Mouse (Mus musculus) monocyte, adult 5-6 weeks (primary cell): ENCODE measurements around the gene Psme2. TPM values are rescaled to one million over a fixed set of nuclear protein-coding genes. Genes with fewer than 3 reads are reported as not detected.

ENCODE experiments used
- ATAC-seq: fragments of 153-309, 156-312 bp; replicated peaks from 2 replicates; pipeline ENCODE4 v1.8.0; 2017; ENCODE audit warnings: mild to moderate bottlenecking; ENCODE audit not compliant: low TSS enrichment, insufficient number of reproducible peaks, severe bottlenecking, poor library complexity, low FRiP score
- total RNA-seq: library from RNA; stranded (forward); fragments of 200-1000, 200-491, 200-594 nt; gene quantifications from 3 replicates; pipeline ENCODE4 v1.2.3, GENCODE M21; 2017

The Psme2 gene
- total RNA-seq, 1 experiment from 2014 or later = 300 TPM

DNA sequence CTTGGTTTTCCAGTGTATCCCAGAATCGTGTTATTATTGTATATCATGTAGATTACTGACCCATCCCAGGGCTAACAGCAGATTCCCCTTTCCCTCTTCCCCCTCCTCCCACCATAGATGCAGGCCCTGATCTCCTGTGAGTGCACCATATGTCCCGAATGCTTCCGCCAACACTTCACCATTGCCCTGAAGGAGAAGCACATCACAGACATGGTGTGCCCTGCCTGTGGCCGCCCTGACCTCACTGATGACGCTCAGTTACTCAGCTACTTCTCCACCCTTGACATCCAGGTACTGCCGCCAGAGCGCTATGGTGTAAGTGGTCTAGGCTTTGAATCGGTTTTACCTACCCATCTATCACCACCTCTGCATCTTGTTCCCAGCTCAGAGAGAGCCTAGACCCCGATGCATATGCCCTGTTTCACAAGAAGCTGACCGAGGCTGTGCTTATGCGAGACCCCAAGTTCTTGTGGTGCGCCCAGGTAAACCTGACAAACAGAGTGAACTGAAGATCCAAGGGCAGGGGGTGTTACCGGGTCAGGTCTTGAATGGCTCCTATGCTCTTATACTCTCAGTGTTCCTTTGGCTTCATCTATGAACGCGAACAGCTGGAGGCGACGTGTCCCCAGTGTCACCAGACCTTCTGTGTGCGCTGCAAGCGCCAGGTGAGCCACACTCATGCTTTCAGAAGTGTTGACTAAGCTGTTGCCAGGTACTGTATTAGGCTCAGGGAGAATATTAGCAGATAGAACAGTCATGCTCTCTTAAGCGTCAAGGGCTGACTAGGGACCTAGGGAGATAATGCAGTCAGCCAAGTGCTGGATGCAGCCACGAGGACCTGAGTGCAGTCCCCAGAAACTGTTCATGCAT is 7.8 kb upstream of the Psme2 start:
- ATAC-seq = no peak

DNA sequence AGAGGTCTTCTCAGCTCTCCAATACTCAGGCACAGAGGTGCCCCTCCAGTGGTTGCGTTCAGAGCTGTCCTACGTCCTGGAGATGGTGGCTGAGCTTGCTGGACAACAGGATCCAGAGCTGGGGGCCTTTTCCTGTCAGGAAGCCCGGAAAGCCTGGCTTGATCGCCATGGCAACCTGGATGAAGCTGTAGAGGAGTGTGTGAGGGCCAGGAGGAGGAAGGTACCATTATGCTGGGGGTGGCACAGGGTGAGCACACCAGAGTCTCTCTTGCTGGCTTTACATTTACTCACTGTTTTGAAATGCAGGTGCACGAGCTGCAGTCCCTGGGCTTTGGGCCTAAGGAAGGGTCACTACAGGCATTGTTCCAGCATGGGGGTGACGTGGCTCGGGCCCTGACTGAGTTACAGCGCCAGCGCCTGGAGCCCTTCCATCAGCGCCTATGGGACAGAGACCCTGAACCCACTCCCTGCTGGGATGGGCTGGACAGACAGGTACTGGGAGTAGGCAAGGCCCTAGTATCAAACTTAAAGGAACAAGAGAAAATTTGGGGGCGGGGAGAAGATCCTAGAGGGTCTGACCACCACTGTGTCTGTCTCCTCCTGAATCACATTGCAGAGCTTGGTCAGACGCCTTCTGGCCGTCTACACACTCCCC is 5.2 kb upstream of the Psme2 start:
- no peak for ATAC-seq

DNA sequence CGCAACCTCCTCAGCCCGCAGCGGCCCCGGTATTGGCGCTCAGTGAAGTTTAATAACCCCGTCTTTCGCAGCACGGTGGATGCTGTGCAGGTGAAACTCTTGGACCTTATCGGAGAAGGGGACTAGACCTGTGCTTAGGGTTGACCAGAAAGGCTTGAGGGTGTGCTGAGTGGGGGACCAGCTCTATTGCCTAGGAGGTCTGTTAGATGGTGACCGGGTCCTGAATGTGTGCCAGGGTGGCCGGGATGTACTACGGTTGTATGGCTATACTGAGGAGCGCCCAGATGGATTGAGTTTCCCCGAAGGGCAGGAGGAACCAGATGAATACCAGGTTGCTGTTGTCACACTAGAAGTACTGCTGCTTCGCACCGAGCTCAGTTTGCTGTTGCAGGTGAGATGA is 1.3 kb upstream of the Psme2 start:
- no peak for ATAC-seq

DNA sequence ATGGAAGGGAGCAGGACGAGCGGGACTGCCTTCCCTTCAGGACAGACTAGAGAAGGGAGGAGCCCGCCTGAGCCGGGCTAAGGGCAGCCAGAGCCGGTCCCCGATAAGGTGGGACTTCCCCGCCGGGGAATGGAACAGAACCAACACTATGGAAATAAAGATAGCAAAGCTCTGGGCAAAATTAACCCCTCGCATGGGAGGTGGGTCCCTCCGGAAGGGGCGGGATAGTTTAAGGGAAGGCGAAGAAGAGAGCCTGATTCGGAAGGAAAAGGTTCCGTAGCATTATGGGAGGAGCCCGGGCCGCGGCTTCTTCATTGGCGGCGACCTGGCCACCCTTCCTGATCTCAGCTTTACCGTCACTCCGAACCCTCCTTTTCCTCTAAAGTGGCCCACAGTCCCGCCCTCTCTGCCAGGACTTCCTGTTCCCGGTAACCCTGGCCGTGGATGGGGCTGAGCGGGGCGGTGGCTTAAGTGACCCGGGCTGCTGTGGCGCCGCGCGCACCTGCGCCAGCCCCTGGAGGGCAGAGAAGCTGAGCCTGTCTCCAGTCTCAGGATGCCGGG is 498 bp upstream of the Psme2 start, which contains the start of gene Rnf31:
Gene Rnf31, plus strand, starts transcription at position 378 of the 561 bp plus-strand sequence.
- ATAC-seq = peak; percentile 88

DNA sequence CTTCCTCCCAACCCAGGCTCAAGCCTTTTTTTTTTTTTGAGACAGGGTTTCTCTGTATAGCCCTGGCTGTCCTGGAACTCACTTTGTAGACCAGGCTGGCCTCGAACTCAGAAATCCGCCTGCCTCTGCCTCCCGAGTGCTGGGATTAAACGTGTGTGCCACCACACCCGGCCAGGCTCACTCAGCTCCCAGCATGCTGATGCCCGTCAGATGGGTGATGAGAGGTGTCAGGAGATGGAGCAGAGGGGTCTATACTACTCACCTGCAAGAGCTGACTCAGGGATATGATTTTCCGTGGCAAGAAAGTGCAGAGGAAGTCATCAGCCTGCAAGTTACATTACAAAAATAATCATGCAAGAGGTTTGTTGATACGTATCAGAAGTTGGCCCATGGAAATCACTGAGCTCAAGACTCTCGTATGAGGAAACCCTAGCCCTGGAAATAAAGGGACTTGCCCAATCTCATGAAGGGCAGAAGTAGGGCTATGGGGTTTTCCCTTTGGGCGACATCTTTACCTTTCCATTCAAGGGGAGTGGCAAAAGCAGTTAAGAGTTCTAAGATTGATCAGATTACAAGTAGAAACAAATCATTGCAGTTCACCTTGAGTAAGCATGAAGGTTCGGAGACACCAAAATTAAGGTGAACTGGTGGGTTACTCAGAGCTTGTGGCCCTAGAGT is 1.0 kb downstream of the Psme2 start:
- ATAC-seq = no peak

DNA sequence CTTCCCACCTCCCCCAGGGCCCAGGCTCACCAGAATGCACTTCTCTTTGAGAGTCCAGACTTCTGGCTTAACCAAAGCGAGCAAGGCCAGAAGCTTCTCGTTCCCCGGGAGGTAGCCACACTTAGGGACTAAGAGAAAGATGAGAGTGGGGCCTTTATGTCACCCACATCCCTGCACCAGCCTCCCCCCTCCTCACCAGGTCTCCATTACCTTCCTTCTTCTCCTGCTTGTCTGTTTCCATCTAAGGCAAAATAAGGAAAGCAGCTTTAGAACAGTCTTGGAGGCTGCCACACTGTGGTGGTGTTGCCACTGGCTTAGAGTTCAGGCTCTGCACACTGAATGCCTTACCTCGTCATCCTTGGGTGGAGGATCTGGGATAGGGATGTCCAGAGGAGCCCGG is 1.6 kb downstream of the Psme2 start:
- no peak for ATAC-seq

DNA sequence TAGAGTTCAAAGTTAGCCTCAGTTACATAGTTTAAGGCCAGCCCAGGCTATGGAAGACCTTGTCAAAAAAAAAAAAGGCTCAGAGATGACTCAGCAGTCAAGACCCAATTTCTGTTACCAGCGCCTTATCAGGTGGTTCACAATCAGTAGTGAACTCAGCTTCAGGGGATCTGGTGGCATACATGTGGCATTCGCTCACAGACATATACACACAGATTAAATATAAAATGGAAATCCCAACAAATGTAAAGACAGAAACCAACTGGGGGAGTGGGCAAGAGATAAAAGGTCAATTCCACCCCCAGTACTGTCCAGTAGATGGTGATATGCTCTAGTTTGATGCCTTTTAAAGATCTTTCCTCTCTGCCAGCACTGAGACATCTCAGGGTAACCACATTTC is 4.8 kb downstream of the Psme2 start:
- no peak for ATAC-seq

DNA sequence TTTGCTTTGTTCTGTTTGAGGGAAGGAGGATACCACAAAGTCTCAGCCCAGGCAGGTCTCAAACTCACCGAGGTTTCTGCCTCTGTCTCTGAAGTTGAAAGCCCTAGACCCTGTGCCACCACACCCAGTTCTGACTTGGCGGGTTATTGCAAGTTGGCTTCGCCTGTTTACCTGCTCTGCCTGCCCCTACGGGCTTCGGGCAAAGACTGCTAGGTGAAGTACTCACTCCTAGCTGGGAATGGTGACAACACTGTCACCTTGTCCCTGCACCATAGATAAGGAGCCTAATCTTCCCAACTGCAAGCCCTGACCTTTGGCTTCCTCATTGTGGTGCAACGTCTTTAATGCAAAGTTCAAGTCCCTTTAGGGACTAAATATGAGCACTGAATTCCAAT is 5.3 kb downstream of the Psme2 start:
- no peak for ATAC-seq

DNA sequence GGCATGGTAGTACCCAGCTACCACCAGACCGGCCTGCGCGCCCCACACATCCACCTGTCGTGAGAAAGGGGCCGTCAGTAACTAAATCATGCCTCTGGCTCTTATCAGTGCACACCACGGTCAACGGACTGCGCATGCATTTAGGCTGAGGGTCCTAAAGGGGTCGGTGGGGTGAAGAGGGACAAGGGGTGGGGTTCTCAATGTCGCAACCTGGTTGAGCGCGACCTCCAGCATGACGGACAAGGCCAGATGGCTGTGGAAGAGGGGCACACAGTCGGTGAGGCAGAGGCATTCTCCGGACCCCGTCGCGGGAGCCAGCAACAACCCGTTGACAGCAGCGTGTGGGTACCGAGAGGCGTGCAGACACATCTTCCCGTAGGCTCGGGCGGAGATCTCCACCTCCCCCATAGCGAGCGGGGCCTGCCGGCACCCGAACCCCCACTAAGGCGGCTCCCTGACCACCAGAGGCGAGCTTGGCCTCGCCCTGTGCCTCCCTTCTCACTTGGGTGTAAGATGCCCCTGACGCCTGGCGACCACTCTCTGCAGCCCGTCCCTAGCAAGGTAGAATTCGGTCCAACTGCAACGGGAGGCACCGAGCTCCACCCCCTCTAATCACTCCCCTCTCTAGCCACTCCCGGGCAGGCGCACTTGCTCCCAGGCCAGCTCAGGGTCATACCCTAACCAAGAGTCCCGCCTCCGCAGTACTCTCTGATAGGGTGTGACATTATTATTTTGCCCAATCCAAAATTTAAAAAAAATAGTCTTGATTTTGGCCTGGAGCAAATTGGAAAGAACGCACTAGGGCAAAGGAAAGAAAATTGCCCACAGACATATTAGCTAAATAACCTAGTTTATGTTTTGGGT is 6.0 kb downstream of the Psme2 start, which contains the start of gene Emc9:
Gene Emc9, minus strand, starts transcription at position 601 of the 864 bp plus-strand sequence.
- ATAC-seq = peak; percentile 66

DNA sequence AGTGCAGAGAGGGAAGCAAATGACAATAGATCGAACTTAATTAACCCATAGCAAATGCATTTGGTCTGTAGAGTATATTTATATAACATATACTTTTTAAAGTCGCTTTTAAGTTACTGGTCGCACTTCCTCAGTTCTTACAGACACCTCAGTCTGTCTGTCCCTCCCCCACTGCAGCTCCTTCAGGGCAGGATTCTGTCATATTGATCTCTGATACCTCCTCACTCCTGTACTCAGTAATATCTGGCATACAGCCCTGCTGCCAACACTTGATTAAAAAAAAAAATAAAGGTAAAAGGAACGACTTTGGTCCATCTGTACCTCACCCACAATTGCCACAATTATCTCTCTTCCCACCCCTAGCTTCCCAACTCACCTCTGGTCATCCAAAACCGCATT is 6.6 kb downstream of the Psme2 start:
- ATAC-seq = no peak

DNA sequence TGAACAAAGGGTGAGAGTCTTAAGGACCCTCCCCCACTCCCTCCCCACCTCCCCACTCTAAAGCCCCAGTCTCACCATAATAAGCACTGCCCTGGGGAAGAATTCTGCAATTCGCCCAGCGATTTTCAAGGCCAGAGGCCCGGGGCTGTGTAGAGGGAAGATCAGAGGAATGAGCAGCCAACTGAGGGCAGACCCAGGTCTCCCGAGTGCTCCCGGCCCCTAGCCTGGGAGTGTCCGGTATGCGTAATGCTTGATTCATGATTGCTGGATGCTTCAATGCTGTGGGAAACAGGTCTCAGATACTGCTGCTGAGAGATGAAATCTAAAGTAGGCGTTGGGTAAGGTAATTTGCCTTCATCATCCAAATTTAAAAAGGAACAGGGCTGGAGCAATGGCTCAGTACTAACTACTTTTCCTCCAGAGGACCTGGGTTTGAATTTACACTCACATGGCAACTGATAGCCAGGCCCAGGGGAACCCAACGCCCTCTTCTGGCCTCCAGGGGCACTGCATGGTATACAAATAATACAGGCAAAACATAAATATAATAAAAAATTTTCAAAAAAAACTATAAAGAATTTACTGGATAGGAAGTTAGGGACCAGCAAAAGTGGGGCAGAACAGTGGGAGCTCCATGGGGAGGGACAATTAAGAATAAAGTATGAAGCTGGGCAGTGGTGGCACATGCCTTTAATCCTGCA is 8.8 kb downstream of the Psme2 start:
- no peak for ATAC-seq

DNA sequence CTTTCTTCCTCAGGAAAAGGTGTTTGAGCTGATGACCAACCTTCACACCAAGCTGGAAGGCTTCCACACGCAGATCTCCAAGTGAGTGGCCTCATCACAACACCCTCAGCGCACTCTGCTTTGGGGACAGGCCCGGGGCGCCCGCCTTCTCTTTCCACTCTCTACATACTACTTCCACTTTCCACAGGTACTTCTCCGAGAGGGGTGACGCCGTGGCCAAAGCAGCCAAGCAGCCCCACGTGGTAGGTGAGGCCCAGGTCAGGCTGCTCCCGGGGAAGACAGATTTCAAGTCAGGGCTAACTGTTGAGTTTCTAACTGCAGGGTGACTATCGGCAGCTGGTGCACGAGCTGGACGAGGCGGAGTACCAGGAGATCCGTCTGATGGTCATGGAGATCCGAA is 10.2 kb downstream of the Psme2 start:
- ATAC-seq = no peak

DNA sequence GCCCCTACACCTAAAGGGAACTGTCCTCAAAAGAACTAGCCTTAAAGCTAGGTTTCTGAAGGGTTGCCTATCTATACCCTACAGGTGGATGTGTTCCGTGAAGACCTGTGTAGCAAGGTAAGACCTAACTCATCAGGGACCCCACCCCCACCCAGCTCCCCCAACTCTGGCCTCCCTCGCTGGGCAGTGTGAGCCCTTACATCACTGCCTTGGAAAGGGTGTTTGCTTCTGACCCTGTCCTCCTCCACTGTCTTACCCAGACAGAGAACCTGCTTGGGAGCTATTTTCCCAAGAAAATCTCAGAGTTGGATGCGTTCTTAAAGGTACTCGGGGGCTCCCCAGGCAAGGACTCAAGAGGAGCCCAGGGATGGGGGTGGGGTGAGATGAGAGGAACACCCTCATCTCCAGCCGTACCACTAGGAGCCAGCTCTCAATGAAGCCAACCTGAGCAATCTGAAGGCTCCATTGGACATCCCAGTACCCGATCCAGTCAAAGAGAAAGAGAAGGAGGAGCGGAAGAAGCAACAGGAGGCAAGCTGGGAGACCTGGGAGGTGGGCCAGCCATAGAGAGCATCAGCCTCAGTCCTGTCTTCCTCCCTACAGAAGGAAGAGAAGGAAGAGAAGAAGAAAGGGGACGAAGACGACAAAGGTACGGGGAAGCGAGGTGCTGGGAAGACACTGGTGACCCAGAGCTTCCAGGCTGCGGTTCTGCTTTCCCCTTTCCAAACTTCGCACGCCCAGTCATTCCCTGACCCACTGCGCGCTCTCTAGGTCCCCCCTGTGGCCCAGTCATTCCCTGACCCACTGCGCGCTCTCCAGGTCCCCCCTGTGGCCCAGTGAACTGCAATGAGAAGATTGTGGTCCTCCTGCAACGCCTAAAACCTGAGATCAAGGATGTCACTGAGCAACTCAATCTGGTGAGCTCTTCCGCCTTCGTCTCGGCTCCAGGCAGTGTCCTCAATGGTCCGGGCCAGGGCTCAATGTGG is 11.1 kb downstream of the Psme2 start:
- no peak for ATAC-seq

DNA sequence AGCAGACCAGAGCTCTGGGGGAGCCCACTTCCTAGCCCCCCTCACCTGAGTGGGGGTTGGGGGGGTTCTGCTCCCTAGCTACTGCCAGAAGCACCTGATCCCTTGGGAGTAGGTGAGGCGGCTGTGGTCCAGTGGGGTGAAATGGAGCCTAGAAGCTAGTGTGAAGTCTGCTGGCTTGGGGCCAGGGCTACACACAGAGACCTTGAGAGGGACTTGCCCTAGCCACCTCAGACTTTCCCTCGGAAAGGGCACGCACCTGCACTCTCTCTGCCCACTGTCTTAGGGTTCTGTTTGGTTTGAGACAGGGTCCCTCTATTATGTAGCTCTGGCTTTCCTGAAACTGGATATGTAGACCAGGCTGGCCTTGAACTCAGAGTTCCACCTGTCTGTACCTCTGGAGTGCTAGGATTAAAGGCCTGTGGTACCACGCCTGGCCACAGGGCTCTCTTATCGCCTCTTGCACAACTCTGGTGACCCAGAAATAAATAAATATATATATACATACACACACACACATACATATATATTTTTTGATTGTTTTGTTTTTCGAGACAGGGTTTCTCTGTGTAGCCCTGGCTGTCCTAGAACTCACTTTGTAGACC is 12.1 kb downstream of the Psme2 start:
- ATAC-seq = no peak

DNA sequence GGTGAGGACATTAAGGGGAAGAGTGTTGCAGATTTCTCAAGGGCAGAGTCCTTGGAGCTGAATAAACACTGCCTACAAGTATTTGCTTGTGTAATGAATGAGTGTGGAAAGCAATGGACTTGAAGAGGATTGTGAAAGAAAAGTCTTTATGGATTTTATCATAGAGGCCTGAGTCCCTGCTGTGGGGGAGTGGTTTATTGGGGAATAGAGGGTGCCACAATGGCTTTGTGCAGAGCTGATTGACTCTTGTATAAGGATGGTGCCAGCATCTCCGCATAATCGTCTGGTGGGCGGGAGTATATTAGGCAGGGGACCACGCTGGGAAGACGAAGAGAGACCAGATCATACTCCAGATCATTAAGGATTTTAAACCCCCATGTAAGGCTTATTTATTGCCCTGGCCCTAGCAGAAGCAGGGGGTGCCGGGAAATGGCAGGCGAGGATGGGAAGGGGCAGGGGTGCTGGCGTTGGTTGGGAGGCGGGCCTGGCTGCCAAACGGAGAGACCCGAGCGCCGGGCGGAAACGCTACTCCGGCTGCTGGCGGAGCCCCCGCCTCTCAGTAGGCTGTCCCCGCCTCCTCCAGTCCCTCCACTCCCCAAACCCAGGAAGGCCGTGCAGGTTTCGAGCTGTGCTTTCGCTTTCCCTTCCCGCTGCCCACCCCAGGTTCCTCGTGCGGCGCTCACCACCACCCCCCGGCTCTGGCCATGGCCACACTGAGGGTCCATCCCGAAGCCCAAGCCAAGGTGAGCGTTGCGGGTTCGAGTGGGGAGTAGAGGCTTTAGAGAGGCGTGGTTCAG is 12.8 kb downstream of the Psme2 start, which contains the start of gene Psme1:
Gene Psme1, plus strand, starts transcription at position 253 of the 797 bp plus-strand sequence.
- peak; percentile 76 for ATAC-seq

DNA sequence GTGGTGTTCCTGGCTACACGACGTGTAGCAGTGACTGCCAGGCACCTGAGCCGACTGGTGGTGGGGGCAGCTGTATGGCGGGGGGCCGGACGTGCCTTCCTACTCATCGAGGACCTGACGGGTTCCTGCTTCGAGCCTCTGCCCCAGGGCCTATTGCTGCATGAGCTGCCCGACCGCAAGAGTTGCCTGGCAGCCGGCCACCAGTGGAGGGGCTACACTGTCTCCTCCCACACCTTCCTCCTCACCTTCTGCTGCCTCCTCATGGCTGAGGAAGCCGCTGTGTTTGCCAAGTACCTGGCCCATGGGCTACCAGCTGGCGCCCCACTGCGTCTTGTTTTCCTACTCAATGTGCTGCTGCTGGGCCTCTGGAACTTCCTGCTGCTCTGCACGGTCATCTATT is 14.5 kb downstream of the Psme2 start:
- no peak for ATAC-seq
